Mouse (Mus musculus) MEL-GATA-1-ER (cell line): ENCODE results near the gene Mxi1.

Experiments used
- DNase-seq: peaks from one replicate; pipeline ENCODE4 v3.0.0-alpha.2; 2012; ENCODE audit warnings: low read depth; ENCODE audit errors: extremely low read depth

Mxi1 gene

GRCm38 (mm10) chr19:53321273-53321672, 11.0 kb downstream of the Mxi1 start:
- DNase-seq: no peak

GRCm38 (mm10) chr19:53322438-53323048, 12.2 kb downstream of the Mxi1 start:
- DNase-seq: no peak

- DNase-seq: no peak
These were observed 14.5 kb downstream of the Mxi1 start for GRCm38 (mm10) chr19:53324866-53325265.

GRCm38 (mm10) chr19:53325578-53326295, 15.4 kb downstream of the Mxi1 start:
- peak; percentile 87 for DNase-seq

- DNase-seq: no peak
These were observed 17.8 kb downstream of the Mxi1 start for GRCm38 (mm10) chr19:53328116-53328515.

GRCm38 (mm10) chr19:53329221-53329991, 19.1 kb downstream of the Mxi1 start:
- DNase-seq: peak; percentile 75

GRCm38 (mm10) chr19:53329992-53330381, 19.7 kb downstream of the Mxi1 start:
- peak; percentile 59 for DNase-seq

GRCm38 (mm10) chr19:53331882-53332500, 21.7 kb downstream of the Mxi1 start:
- DNase-seq: peak; percentile 90

- no peak for DNase-seq
These were observed 23.4 kb downstream of the Mxi1 start for GRCm38 (mm10) chr19:53333730-53334129.

- no peak for DNase-seq
These were observed 24.9 kb downstream of the Mxi1 start for GRCm38 (mm10) chr19:53335241-53335640.

- no peak for DNase-seq
These were observed 30.1 kb downstream of the Mxi1 start for GRCm38 (mm10) chr19:53340423-53340822.

GRCm38 (mm10) chr19:53343174-53343881, 33.0 kb downstream of the Mxi1 start:
- no peak for DNase-seq

- no peak for DNase-seq
These were observed 33.7 kb downstream of the Mxi1 start for GRCm38 (mm10) chr19:53344062-53344461.

GRCm38 (mm10) chr19:53345766-53346165, 35.4 kb downstream of the Mxi1 start:
- DNase-seq: no peak

GRCm38 (mm10) chr19:53353864-53354263, 43.5 kb downstream of the Mxi1 start:
- no peak for DNase-seq

GRCm38 (mm10) chr19:53354271-53355000, 44.1 kb downstream of the Mxi1 start:
- DNase-seq: no peak

GRCm38 (mm10) chr19:53355065-53355464, 44.7 kb downstream of the Mxi1 start:
- DNase-seq: no peak

GRCm38 (mm10) chr19:53359160-53360033, 49.1 kb downstream of the Mxi1 start:
- no peak for DNase-seq

- DNase-seq: no peak
These were observed 50.1 kb downstream of the Mxi1 start for GRCm38 (mm10) chr19:53360265-53360958.
